Mouse (Mus musculus) stomach, postnatal 0 days (tissue): ENCODE results near the gene Sdhb.

Source experiments
- CTCF ChIP-seq: IDR thresholded peaks from 2 replicates; pipeline ENCODE4 v1.5.1; 2016; ENCODE audit warnings: antibody characterized with exemption, low read depth, mild to moderate bottlenecking, moderate library complexity
- EP300 ChIP-seq: optimal IDR thresholded peaks from 2 replicates; pipeline ENCODE3; 2016; ENCODE audit warnings: antibody characterized with exemption

- TF ChIP-seq CTCF (no peak), EP300 (no peak)
These were observed 1.1 kb upstream of the Sdhb start for GRCm38 (mm10) chr4:140959715-140960479.
